Mouse (Mus musculus): ENCODE data around the gene Hs2st1. TPM values are rescaled to one million over a fixed set of nuclear protein-coding genes. Genes with fewer than 3 reads are reported as not detected.

Gene Hs2st1
- polyA plus RNA-seq, 1 experiment from 2014 or later, result 13.7 TPM

DNA sequence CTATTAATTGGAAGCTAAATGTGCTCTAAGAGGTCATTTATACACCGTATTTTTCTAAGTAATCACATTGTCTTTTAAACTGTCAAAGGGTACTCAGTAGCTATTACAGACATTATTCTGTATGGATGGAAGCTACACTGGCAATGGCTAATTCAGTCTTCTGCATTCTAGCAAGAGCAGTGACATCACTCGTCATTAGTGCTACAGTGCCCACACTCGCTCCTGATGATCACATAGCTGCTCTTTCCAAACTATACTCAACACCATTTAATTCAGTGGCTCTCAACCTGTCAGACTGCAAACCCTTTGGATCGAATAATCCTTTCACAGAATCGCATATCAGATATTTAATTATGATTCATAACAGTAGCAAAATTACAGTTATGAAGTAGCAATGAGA, 19.3 kb downstream of the Hs2st1 start:
- peak; percentile 13 for DNase-seq (ENCODE audit: low spot score)
- Histone ChIP-seq H3K4me3 (ENCODE audit: low read depth, low read length) (no peak overlapping the region), H3K9ac (ENCODE audit: low read length) (no peak overlapping the region), H3K4me1 (replicated peaks; ENCODE audit: control insufficient read depth, insufficient read depth, low read length) (peaks cover 19% of the 10 kb centered on the region), H3K27me3 (replicated peaks; ENCODE audit: control insufficient read depth, insufficient read depth, low read length) (no peaks in the 10 kb centered on the region), H3K4me2 (ENCODE audit: low read length) (no peak overlapping the region), H3K27ac (ENCODE audit: low read depth) (no peak overlapping the region), H3K36me3 (ENCODE audit: control insufficient read depth, insufficient read depth, low read length) (no peaks in the 10 kb centered on the region), H3K9me3 (ENCODE audit: control insufficient read depth, low read length) (no peaks in the 10 kb centered on the region)
- 83% methylated on average over 5 of the region's 5 CpGs for WGBS
- no peak for ATAC-seq (replicated peaks; ENCODE audit: low FRiP score, low TSS enrichment, low read depth)

DNA sequence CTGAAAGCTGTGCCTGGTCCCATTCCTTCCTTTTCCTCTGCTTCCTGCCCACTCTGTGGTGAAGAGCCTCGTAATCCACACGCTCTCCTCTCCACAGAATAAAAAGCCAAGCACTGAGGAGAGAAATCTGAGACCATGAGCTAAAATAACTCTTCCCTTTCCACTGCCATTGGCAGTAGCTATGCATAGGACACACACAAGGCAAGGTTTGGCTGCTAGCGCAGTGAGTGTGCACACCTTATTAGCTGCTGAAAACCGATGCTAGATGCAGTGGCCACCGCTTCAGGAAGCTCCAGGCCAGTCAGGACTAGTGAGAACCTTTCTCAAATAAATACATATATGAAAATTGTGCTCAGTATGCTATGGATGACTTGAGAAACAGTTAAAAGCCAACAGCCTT, 19.9 kb downstream of the Hs2st1 start:
- ATAC-seq (replicated peaks; ENCODE audit: low FRiP score, low TSS enrichment, low read depth) (no peak), DNase-seq (ENCODE audit: low spot score) (peak; percentile 35)
- no peak overlapping the region for H3K4me3 ChIP-seq (ENCODE audit: low read depth, low read length)
- H3K4me1 ChIP-seq (replicated peaks; ENCODE audit: control insufficient read depth, insufficient read depth, low read length), result peaks cover 21% of the 10 kb centered on the region
- no peaks in the 10 kb centered on the region for H3K27me3 ChIP-seq (replicated peaks; ENCODE audit: control insufficient read depth, insufficient read depth, low read length)
- no peaks in the 10 kb centered on the region for H3K9me3 ChIP-seq (ENCODE audit: control insufficient read depth, low read length)
- H3K4me2 ChIP-seq (ENCODE audit: low read length), result no peak overlapping the region
- H3K36me3 ChIP-seq (ENCODE audit: control insufficient read depth, insufficient read depth, low read length), result no peaks in the 10 kb centered on the region
- no peak overlapping the region for H3K27ac ChIP-seq (ENCODE audit: low read depth)
- 92% methylated on average over 5 of the region's 5 CpGs for WGBS
- H3K9ac ChIP-seq (ENCODE audit: low read length), result no peak overlapping the region

DNA sequence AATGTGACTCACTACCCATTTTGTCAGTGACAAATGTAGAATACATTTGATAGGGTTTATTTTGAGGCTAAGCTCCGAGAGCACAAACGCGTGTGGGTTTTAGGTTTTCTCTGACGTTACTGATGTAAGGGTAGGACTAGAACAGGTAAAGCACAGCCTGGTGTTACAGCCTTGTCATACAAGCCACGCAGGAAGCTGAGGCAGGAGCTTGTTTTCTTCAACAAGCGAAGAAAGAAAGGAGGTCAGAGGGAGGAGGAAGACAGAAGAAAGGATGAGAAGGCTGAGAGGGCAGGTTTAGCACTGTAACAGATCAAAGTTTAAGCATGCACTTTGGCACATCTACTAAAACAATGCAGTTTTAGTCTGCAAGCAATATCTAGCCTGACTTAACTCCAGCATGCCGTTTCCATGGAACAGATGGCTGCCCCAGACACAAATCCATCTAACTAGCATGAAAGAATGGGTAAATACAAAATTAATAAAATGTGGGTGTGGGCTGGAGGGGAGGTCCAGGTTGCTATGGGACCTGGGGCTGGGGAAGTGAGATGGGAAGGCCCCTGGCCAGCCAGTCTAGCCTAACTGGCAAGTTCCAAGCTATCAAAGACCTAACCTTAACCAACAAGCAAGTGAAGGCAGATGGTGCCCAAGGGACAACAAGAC, 21.7 kb downstream of the Hs2st1 start:
- Histone ChIP-seq H3K4me1 (replicated peaks; ENCODE audit: control insufficient read depth, insufficient read depth, low read length) (peaks cover 21% of the 10 kb centered on the region), H3K9ac (ENCODE audit: low read length) (no peak overlapping the region), H3K36me3 (ENCODE audit: control insufficient read depth, insufficient read depth, low read length) (no peaks in the 10 kb centered on the region), H3K4me3 (ENCODE audit: low read depth, low read length) (no peak overlapping the region), H3K9me3 (ENCODE audit: control insufficient read depth, low read length) (no peaks in the 10 kb centered on the region), H3K4me2 (ENCODE audit: low read length) (no peak overlapping the region), H3K27ac (ENCODE audit: low read depth) (no peak overlapping the region), H3K27me3 (replicated peaks; ENCODE audit: control insufficient read depth, insufficient read depth, low read length) (no peaks in the 10 kb centered on the region)
- DNase-seq (ENCODE audit: low spot score), result peak; percentile 38
- ATAC-seq (replicated peaks; ENCODE audit: low FRiP score, low TSS enrichment, low read depth), result no peak
- WGBS, result 71% methylated on average over 7 of the region's 7 CpGs

DNA sequence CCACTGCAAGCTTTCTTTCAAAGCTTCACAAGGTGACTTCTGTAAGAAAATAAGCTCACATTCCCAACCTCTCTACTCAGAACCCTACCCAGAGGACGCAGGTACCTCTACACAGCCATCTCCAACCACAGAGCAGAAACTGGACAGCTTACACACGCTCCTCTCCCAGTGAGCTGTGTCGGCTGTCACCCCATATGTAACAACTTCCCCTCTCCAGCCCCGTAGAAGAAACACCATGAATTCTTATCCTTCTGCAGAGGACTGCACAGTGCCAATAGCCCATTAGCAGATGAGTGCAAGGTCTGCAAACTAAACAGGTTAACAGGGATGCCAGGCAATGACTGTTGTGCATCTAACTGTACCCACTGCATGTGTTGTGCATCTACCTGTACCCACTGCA, 23.5 kb downstream of the Hs2st1 start:
- WGBS, result 34% methylated on average over 4 of the region's 4 CpGs
- ATAC-seq (replicated peaks; ENCODE audit: low FRiP score, low TSS enrichment, low read depth), result no peak

DNA sequence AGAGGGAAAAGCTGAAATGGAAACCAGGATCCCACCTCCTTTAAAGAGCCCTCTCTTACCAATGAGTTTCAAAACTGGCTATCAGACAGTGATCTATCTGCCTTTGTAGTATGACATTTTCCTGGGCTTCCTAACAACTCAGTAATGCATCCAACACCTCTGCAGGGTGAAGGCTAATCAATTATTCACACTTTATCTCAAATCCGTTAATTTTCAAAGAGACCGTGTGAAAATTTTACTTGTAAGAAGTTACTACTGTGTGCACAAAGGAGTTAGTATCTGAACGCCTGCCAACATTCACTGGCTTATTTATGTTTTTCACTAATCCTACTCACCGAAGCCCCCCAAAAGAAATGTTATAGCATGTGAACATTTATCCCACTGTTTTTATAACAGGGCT, 24.1 kb downstream of the Hs2st1 start:
- 35% methylated on average over 4 of the region's 4 CpGs for WGBS
- H3K4me3 ChIP-seq (ENCODE audit: low read depth, low read length), result no peak overlapping the region
- peak; percentile 6 for DNase-seq (ENCODE audit: low spot score)
- H3K36me3 ChIP-seq (ENCODE audit: control insufficient read depth, insufficient read depth, low read length), result no peaks in the 10 kb centered on the region
- no peak overlapping the region for H3K27ac ChIP-seq (ENCODE audit: low read depth)
- H3K4me2 ChIP-seq (ENCODE audit: low read length), result no peak overlapping the region
- H3K27me3 ChIP-seq (replicated peaks; ENCODE audit: control insufficient read depth, insufficient read depth, low read length), result no peaks in the 10 kb centered on the region
- peaks cover 33% of the 10 kb centered on the region for H3K4me1 ChIP-seq (replicated peaks; ENCODE audit: control insufficient read depth, insufficient read depth, low read length)
- no peaks in the 10 kb centered on the region for H3K9me3 ChIP-seq (ENCODE audit: control insufficient read depth, low read length)
- ATAC-seq (replicated peaks; ENCODE audit: low FRiP score, low TSS enrichment, low read depth), result no peak
- H3K9ac ChIP-seq (ENCODE audit: low read length), result no peak overlapping the region

More for the DNA sequence above, 23.5 kb downstream of the Hs2st1 start:
- Histone ChIP-seq H3K4me3 (ENCODE audit: low read depth, low read length) (no peak overlapping the region), H3K27me3 (replicated peaks; ENCODE audit: control insufficient read depth, insufficient read depth, low read length) (no peaks in the 10 kb centered on the region), H3K27ac (ENCODE audit: low read depth) (no peak overlapping the region), H3K36me3 (ENCODE audit: control insufficient read depth, insufficient read depth, low read length) (no peaks in the 10 kb centered on the region), H3K4me2 (ENCODE audit: low read length) (no peak overlapping the region), H3K9me3 (ENCODE audit: control insufficient read depth, low read length) (no peaks in the 10 kb centered on the region), H3K9ac (ENCODE audit: low read length) (no peak overlapping the region), H3K4me1 (replicated peaks; ENCODE audit: control insufficient read depth, insufficient read depth, low read length) (peaks cover 30% of the 10 kb centered on the region)
- peak; percentile 55 for DNase-seq (ENCODE audit: low spot score)

DNA sequence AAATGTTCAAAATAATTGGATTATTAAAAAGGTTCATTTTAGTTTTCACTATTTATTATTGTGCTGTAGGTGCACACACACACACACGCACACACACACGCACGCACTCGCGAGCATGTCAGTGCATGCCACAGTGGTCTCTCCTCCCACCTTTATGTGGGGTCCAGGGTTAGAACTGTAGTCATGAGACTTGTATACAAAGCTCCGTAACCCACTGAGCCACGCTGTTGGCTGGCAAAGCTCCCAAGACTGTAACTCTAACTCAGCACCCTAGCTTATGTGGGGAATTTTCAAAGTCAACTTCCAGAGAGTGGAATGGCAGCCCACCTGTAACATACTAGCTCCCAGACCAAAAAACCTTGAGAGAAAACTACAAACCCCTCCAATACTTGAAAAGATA, 24.8 kb downstream of the Hs2st1 start:
- ATAC-seq (replicated peaks; ENCODE audit: low FRiP score, low TSS enrichment, low read depth) (no peak), DNase-seq (ENCODE audit: low spot score) (peak; percentile 36)
- Histone ChIP-seq H3K4me2 (ENCODE audit: low read length) (no peak overlapping the region), H3K9me3 (ENCODE audit: control insufficient read depth, low read length) (no peaks in the 10 kb centered on the region), H3K27me3 (replicated peaks; ENCODE audit: control insufficient read depth, insufficient read depth, low read length) (no peaks in the 10 kb centered on the region), H3K9ac (ENCODE audit: low read length) (no peak overlapping the region), H3K27ac (ENCODE audit: low read depth) (no peak overlapping the region), H3K4me3 (ENCODE audit: low read depth, low read length) (no peak overlapping the region), H3K36me3 (ENCODE audit: control insufficient read depth, insufficient read depth, low read length) (no peaks in the 10 kb centered on the region), H3K4me1 (replicated peaks; ENCODE audit: control insufficient read depth, insufficient read depth, low read length) (peaks cover 37% of the 10 kb centered on the region)
- WGBS, result 85% methylated on average over 7 of the region's 7 CpGs

DNA sequence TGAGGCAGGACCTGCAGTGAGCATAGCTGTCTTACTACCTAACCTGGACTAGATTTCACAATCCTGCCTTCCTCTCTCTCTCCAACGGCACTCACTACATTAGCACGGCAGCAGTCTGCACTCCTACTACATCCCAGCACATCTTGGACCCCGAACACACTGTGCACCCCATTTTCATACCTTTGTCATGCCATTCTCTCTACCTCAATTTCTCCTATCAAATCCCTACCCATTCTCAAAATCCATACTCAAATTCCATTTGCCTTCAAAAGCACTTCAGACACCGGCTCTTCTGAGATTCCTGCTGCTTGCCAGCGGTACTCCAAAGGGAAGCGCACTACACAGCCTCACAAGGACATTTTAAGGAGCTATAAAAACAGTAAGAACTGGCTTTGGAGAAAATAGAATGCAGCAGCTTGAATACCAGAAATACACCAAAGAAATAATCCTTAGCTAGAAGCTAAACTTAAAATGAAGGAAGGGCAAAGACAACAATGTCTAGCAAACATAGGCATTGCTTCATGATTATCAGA, 28.0 kb downstream of the Hs2st1 start:
- no peaks in the 10 kb centered on the region for H3K9me3 ChIP-seq (ENCODE audit: control insufficient read depth, low read length)
- H3K4me3 ChIP-seq (ENCODE audit: low read depth, low read length), result no peak overlapping the region
- H3K4me2 ChIP-seq (ENCODE audit: low read length), result no peak overlapping the region
- DNase-seq (ENCODE audit: low spot score), result peak; percentile 27
- peaks cover 49% of the 10 kb centered on the region for H3K4me1 ChIP-seq (replicated peaks; ENCODE audit: control insufficient read depth, insufficient read depth, low read length)
- WGBS, result 68% methylated on average over 6 of the region's 6 CpGs
- ATAC-seq (replicated peaks; ENCODE audit: low FRiP score, low TSS enrichment, low read depth), result no peak
- H3K27me3 ChIP-seq (replicated peaks; ENCODE audit: control insufficient read depth, insufficient read depth, low read length), result no peaks in the 10 kb centered on the region
- no peak overlapping the region for H3K27ac ChIP-seq (ENCODE audit: low read depth)
- no peak overlapping the region for H3K9ac ChIP-seq (ENCODE audit: low read length)
- no peaks in the 10 kb centered on the region for H3K36me3 ChIP-seq (ENCODE audit: control insufficient read depth, insufficient read depth, low read length)

DNA sequence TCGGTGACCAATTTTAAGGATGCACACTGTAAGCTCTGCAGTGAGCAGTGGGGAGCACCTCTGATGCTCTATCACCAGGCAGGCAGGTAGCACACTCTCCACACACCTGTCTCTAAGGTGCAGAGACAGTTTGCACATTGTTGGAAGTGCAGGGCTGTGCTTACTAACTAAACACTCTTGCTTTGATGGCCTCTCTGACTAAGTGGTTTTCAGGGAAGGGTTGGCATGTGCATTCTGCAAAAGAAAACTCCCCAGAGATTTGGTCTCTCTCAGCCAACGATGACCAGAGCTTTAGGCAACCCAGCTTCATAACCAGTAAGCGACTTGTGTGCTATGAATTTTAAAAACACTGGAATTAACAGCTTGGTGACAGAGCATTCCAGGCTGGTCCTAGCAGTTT, 29.2 kb downstream of the Hs2st1 start:
- DNase-seq (ENCODE audit: low spot score) (peak; percentile 47), ATAC-seq (replicated peaks; ENCODE audit: low FRiP score, low TSS enrichment, low read depth) (no peak)
- no peak overlapping the region for H3K27ac ChIP-seq (ENCODE audit: low read depth)
- no peaks in the 10 kb centered on the region for H3K36me3 ChIP-seq (ENCODE audit: control insufficient read depth, insufficient read depth, low read length)
- H3K27me3 ChIP-seq (replicated peaks; ENCODE audit: control insufficient read depth, insufficient read depth, low read length), result no peaks in the 10 kb centered on the region
- no peak overlapping the region for H3K9ac ChIP-seq (ENCODE audit: low read length)
- H3K4me3 ChIP-seq (ENCODE audit: low read depth, low read length), result no peak overlapping the region
- WGBS, result 64% methylated on average over 3 of the region's 3 CpGs
- H3K4me2 ChIP-seq (ENCODE audit: low read length), result no peak overlapping the region
- no peaks in the 10 kb centered on the region for H3K9me3 ChIP-seq (ENCODE audit: control insufficient read depth, low read length)
- H3K4me1 ChIP-seq (replicated peaks; ENCODE audit: control insufficient read depth, insufficient read depth, low read length), result peaks cover 40% of the 10 kb centered on the region

DNA sequence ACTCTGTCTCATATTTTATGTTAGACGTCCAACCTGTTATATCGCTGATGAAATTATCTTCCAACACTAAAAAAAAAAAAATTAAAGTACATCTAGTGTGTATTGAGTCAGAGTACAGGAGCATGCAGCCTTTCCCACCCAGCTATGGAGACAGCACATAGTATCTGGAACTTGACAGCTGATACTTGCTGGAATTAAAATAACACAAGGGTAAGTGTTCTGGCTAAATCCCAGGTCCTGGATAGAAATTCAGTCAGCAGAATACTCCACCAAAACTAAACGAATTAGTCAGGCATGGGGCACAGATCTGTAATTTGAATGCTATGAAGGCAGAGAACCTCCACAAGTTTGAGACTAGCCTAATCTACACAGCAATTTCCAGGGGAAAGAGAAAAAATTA, 30.9 kb downstream of the Hs2st1 start:
- Histone ChIP-seq H3K4me2 (ENCODE audit: low read length) (no peak overlapping the region), H3K9ac (ENCODE audit: low read length) (no peak overlapping the region), H3K9me3 (ENCODE audit: control insufficient read depth, low read length) (no peaks in the 10 kb centered on the region), H3K36me3 (ENCODE audit: control insufficient read depth, insufficient read depth, low read length) (no peaks in the 10 kb centered on the region), H3K27me3 (replicated peaks; ENCODE audit: control insufficient read depth, insufficient read depth, low read length) (no peaks in the 10 kb centered on the region), H3K27ac (ENCODE audit: low read depth) (no peak overlapping the region), H3K4me1 (replicated peaks; ENCODE audit: control insufficient read depth, insufficient read depth, low read length) (peaks cover 37% of the 10 kb centered on the region), H3K4me3 (ENCODE audit: low read depth, low read length) (no peak overlapping the region)
- ATAC-seq (replicated peaks; ENCODE audit: low FRiP score, low TSS enrichment, low read depth) (no peak), DNase-seq (ENCODE audit: low spot score) (no peak)
- WGBS, result 41% methylated on average over 3 of the region's 3 CpGs

Data from intestine, embryonic 14.5 days (tissue).